Mouse (Mus musculus) kidney, postnatal 0 days (tissue): ENCODE data around the gene Elmod3. TPM values are rescaled to one million over a fixed set of nuclear protein-coding genes. Genes with fewer than 3 reads are reported as not detected.
A peak's percentile ranks its signal among the peaks of the same experiment; 100 is the strongest.

ENCODE experiments used
- ATAC-seq: fragments of 200-750 bp; cut with Nextera tagmentation; replicated peaks from 2 replicates; pipeline ENCODE4 v1.8.0; 2017; ENCODE audit warnings: low read depth, moderate number of reproducible peaks, moderate TSS enrichment, moderate library complexity; ENCODE audit not compliant: low FRiP score
- DNase-seq: peaks from one replicate; pipeline ENCODE4 v3.0.0-alpha.2; 2016; ENCODE audit warnings: low spot score
- H3K27ac ChIP-seq: fragments of 300-500 bp; sonication (generic); 2 replicates; pipeline ENCODE4 v1.5.1; 2014; ENCODE audit warnings: mild to moderate bottlenecking
- H3K27me3 ChIP-seq: fragments of 300-500 bp; sonication (generic); 2 replicates; pipeline ENCODE4 v1.6.1; 2014; ENCODE audit warnings: low read length, mixed read lengths; ENCODE audit not compliant: insufficient read depth
- H3K36me3 ChIP-seq: fragments of 300-500 bp; sonication (generic); 2 replicates; pipeline ENCODE4 v1.6.1; 2014; ENCODE audit warnings: low read length, mixed read lengths; ENCODE audit not compliant: insufficient read depth
- H3K4me1 ChIP-seq: fragments of 300-500 bp; sonication (generic); replicated peaks from 2 replicates; pipeline ENCODE4 v1.6.1; 2014; ENCODE audit warnings: antibody characterized with exemption, low read length, mixed read lengths; ENCODE audit not compliant: insufficient read depth
- H3K4me2 ChIP-seq: fragments of 300-500 bp; sonication (generic); 2 replicates; pipeline ENCODE4 v1.6.1; 2014; ENCODE audit warnings: mild to moderate bottlenecking, low read length, moderate library complexity, mixed read lengths
- H3K4me3 ChIP-seq: fragments of 300-500 bp; sonication (generic); replicated peaks from 2 replicates; pipeline ENCODE4 v1.5.1; 2014; ENCODE audit warnings: low read depth, low read length
- H3K9ac ChIP-seq: fragments of 300-500 bp; sonication (generic); 2 replicates; pipeline ENCODE4 v1.6.1; 2014; ENCODE audit warnings: low read depth, low read length
- H3K9me3 ChIP-seq: fragments of 300-500 bp; sonication (generic); replicated peaks from 2 replicates; pipeline ENCODE4 v1.6.1; 2016; ENCODE audit warnings: low read length, inconsistent platforms, mixed read lengths
- CTCF ChIP-seq: IDR thresholded peaks from 2 replicates; pipeline ENCODE4 v1.5.1; 2016; ENCODE audit warnings: antibody characterized with exemption, low read depth, mild to moderate bottlenecking, moderate library complexity
- WGBS: fragments of 180-500 bp; shearing (Covaris S2); extraction: QIAGEN DNeasy Blood & Tissue Kit; methylation state at CpG from one replicate; pipeline ENCODE4 v1.1.7; 2014; 5-methylcytosine and 5-hydroxymethylcytosine counted together
- polyA plus RNA-seq: library from polyadenylated mRNA; unstranded; fragments of >200 nt; fragmentation: Nextera tagmentation; extraction: Ambion mirVana; gene quantifications from 2 replicates; pipeline ENCODE4 v1.2.1, GENCODE M21; 2015

The Elmod3 gene
- polyA plus RNA-seq, 1 experiment from 2014 or later, result 16.2 TPM

GRCm38 (mm10) chr6:72615561-72616375 lies 17.6 kb upstream of the Elmod3 start:
- ATAC-seq (no peak), DNase-seq (no peak)
- WGBS, result 24% methylated on average over 25 of the region's 25 CpGs
- Histone ChIP-seq H3K4me2 (peak overlapping the region; percentile 82), H3K9ac (peak overlapping the region; percentile 74), H3K27me3 (no peaks in the 10 kb centered on the region), H3K27ac (peak overlapping the region; percentile 37), H3K36me3 (peaks cover 23% of the 10 kb centered on the region), H3K4me3 (peak overlapping the region; percentile 81), H3K4me1 (peaks cover 14% of the 10 kb centered on the region), H3K9me3 (no peaks in the 10 kb centered on the region)
- TF ChIP-seq CTCF, result no peak

- no peak for DNase-seq
- H3K36me3 ChIP-seq, result peaks cover 28% of the 10 kb centered on the region
- no peak for ATAC-seq
- no peak overlapping the region for H3K27ac ChIP-seq
- H3K27me3 ChIP-seq, result no peaks in the 10 kb centered on the region
- TF ChIP-seq CTCF, result no peak
- peak overlapping the region; percentile 82 for H3K4me2 ChIP-seq
- WGBS, result 51% methylated on average over 2 of the region's 2 CpGs
- H3K9ac ChIP-seq, result 0 out of 2 replicates have a peak overlapping the region, but pooled peaks have one; percentile 74
- peaks cover 14% of the 10 kb centered on the region for H3K4me1 ChIP-seq
- peak overlapping the region; percentile 81 for H3K4me3 ChIP-seq
- no peaks in the 10 kb centered on the region for H3K9me3 ChIP-seq
Measured at GRCm38 (mm10) chr6:72615151-72615550, 16.9 kb upstream of the Elmod3 start.

- H3K4me3 ChIP-seq, result no peak overlapping the region
- no peak overlapping the region for H3K9ac ChIP-seq
- no peak for ATAC-seq
- no peak overlapping the region for H3K27ac ChIP-seq
- H3K4me1 ChIP-seq, result peaks cover 10% of the 10 kb centered on the region; the same call in 1 of the 2 replicates
- H3K27me3 ChIP-seq, result no peaks in the 10 kb centered on the region
- TF ChIP-seq CTCF, result no peak
- peaks cover 58% of the 10 kb centered on the region for H3K36me3 ChIP-seq
- H3K9me3 ChIP-seq, result no peaks in the 10 kb centered on the region
- DNase-seq, result no peak
- H3K4me2 ChIP-seq, result no peak overlapping the region
- 27% methylated on average over 4 of the region's 4 CpGs for WGBS
Measured at GRCm38 (mm10) chr6:72610261-72610660, 12.0 kb upstream of the Elmod3 start.

- Histone ChIP-seq H3K4me2 (no peak overlapping the region), H3K4me3 (no peak overlapping the region), H3K36me3 (peaks cover 56% of the 10 kb centered on the region), H3K9ac (no peak overlapping the region), H3K27ac (no peak overlapping the region), H3K4me1 (no peaks in the 10 kb centered on the region), H3K9me3 (no peaks in the 10 kb centered on the region), H3K27me3 (no peaks in the 10 kb centered on the region)
- TF ChIP-seq CTCF, result no peak
- ATAC-seq (no peak), DNase-seq (no peak)
- 96% methylated on average over 4 of the region's 4 CpGs for WGBS
Measured at GRCm38 (mm10) chr6:72608662-72609184, 10.5 kb upstream of the Elmod3 start.

GRCm38 (mm10) chr6:72607676-72608075 lies 9.5 kb upstream of the Elmod3 start:
- no peak overlapping the region for H3K27ac ChIP-seq
- no peak overlapping the region for H3K4me2 ChIP-seq
- H3K9ac ChIP-seq, result no peak overlapping the region
- H3K36me3 ChIP-seq, result peaks cover 51% of the 10 kb centered on the region
- no peak for TF ChIP-seq CTCF
- no peaks in the 10 kb centered on the region for H3K9me3 ChIP-seq
- no peaks in the 10 kb centered on the region for H3K27me3 ChIP-seq
- 75% methylated on average over 5 of the region's 5 CpGs for WGBS
- DNase-seq, result no peak
- H3K4me3 ChIP-seq, result no peak overlapping the region
- no peak for ATAC-seq
- no peaks in the 10 kb centered on the region for H3K4me1 ChIP-seq

GRCm38 (mm10) chr6:72607060-72607459 lies 8.8 kb upstream of the Elmod3 start:
- H3K9me3 ChIP-seq, result no peaks in the 10 kb centered on the region
- H3K4me2 ChIP-seq, result no peak overlapping the region
- no peak for ATAC-seq
- H3K4me1 ChIP-seq, result no peaks in the 10 kb centered on the region
- H3K4me3 ChIP-seq, result no peak overlapping the region
- H3K9ac ChIP-seq, result no peak overlapping the region
- peaks cover 51% of the 10 kb centered on the region for H3K36me3 ChIP-seq
- DNase-seq, result no peak
- 77% methylated on average over 4 of the region's 4 CpGs for WGBS
- H3K27ac ChIP-seq, result no peak overlapping the region
- no peak for TF ChIP-seq CTCF
- no peaks in the 10 kb centered on the region for H3K27me3 ChIP-seq
